Mouse (Mus musculus) c-Kit-positive CD71-positive TER-119-positive erythroid progenitor cells, embryonic 14.5 days (primary cell): Measurements from ENCODE around the gene Il4.

Source experiments
- DNase-seq: peaks from one replicate; pipeline ENCODE4 v3.0.0-alpha.2; 2013; ENCODE audit warnings: low spot score

Gene Il4

DNA sequence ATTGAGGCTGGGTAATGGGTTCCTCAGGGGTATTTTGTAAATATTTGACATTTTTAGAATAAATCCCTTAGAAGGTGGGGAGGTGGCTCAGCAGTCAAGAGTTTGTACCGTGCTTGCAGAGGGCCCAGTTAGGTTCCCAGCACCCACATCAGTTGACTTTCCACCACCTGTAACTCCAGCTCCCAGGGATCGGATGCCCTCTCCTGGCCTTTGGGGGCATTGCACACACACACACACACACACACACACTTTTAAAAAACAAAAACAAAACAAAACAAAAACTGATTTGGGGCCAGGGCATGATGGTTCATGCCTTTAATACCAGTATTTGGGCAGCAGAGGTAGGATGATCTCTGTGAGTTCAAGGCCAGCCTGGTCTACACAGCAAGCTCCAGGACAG, 5.7 kb upstream of the Il4 start:
- DNase-seq = no peak

DNA sequence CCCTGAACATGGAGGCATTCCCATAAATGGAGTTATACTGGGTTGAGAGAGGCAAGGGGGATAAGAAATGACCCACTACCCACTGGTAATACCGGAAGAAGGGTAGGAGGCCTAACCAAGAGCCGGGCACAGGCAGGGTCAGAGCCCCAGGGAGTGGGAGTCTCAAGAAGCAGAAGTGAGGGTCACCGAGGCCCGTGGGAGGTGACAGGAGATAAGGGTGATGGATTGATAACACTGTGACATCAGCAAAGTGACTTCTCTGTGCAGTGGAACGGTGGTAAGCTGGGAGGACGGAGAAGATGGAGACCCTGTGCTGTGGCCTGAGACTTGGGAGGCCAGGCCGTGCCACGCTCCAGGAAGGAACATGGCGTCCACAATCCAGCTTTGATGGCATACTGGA, 5.1 kb upstream of the Il4 start:
- DNase-seq = no peak

DNA sequence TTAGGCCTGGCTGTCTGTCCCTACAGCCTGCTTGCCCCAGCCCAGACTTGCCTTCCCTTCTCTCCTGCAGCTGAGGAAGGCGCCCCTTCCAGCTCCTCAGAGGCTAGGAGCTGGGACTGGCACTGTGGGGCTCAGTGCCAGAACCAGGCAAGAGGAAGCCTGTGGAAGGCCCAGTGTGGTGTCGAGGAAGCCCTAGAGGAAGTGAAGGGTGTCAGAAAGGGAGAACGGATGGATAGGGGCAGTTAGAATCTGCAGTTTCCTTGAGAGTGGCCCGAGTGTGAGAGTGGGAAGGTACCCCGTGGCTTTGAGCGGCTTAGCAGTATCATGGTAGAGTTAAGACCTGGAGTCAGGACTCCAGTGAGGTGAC, 4.0 kb upstream of the Il4 start:
- no peak for DNase-seq

DNA sequence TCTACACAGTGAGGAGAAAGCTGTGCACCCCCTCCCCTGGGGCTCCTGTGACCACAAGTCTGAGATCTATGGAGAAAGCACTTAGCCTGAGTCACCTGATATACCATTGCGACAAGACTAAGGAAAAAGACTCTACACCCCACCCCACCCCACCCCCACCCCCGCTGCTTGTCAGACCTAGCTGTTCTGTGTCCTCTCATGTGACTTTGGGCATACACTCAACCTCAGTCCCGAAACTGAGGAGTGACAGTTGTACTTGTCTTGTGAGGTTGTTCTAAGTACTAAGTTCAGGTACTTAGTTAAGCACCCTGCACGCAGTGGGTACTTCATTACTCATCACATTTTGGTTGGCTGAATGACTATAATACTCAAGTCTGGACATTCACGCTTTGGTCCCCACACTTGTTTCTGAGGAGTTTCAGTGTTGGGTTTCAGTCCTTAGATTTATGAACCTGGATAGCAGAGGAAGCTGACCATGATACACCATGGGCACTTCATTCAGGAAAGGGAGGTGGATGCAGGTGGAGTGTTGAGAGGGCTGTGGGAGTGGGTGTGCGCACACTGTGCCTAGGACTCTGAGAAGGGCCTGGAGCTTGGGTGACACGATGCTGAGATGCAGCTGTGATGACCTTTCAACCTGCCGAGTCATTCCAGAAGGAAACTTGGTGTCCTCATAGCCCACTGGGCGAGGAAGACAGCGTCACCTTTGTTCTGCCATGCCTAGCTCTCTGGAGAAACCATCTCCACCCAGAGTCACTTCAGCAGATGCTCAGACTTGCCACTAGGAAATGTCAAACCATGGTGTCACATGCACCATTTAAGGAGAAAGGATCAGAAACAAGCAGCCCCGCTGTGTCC, 3.3 kb upstream of the Il4 start:
- DNase-seq = no peak

DNA sequence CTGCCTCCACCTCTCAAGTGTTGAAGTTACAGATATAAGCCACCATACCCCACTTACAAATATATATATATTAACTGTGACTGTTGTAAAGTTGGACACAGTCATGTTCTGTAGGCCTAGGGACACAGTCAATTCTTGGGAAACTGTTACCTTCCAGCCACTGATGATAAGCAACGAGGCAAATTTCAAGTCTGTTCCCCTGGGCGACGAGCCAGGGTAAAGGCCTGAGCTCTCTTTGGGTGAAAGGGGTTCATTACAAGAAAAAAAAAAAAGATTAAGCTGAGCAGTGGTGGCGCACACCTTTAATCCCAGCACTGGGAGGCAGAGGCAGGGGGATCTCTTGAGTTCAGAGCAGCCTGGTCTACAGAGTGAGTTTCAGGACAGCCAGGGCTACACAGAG, 1.6 kb upstream of the Il4 start:
- no peak for DNase-seq

DNA sequence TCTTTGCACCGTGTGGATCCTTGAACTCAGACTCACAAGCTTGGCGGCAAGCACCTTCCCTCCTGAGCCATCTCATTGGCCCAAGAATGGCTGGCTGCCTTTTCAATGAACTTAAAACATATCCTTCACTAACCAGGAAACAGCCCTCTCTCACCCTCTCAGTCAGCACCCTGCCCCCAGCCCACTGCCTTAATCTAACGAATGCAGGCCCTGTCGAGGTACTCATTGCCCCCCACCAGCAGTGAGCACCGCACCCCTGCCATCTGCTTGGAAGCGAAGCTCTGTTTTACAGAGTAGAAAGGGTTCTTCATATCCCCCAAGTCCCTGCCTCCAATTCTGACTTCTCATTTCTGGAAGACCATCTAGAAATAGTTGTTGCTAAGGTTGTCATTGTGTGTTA, 959 bp upstream of the Il4 start:
- DNase-seq = no peak

DNA sequence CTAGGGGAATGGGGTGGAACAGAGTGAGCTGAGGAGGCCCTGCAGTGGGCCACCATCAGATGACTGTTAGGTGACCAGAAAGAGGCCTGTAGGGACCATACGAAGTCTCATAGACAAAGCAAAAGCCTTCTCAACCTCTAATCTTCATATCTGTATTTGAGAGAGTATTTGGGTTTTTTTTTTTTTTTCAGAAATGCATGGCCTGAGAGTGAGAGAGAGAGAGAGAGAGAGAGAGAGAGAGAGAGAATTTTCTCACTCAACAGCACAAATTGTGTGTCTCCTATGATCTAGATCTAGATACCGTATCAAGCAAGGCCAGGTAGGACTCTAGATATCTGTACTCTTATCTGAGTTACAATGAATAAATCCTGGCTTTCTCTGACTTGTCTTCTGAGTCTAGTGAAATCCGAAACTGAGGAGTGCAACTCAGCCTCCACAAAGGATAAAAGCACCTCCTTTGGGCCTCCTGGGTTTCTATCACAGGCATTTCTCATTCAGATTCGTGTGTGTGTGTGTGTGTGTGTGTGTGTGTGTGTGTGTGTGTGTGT, 833 bp downstream of the Il4 start:
- no peak for DNase-seq

DNA sequence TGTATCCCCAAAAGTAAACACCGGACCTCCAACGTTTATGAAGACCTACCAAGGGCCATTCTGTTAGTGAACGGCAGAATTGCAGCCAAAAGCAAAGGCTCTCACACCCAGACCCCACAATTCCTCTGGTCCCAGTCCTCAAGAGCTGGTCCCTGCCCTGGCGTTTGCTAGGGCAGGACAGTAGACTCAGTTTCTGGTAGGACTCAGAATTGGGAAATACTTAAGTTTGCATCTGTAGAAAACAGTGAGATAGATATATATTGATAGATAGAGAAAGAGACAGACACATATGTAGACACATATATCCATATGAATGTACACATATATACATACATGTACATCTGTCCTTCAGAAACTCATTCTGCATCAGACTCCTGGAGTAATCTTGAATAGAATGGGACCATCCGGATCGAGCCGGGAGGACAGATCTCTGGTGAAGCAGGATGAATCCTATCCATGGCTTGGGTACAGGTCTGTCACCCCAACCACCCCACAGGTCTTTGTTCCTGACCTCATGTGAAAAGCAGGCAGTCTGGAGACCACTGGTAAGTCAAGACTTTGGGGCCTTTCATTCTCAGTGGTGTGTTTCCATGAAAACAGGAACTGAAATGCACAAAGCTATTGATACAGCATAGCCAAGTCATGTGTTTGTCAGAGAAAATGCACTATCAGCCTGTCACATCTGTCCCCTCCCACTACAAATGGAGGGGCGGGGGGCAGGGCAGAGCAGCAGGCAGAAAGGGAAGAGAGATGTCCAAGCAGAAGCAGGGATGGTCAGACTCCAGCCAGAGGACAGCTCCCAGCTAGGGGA, 1.5 kb downstream of the Il4 start:
- DNase-seq = no peak

DNA sequence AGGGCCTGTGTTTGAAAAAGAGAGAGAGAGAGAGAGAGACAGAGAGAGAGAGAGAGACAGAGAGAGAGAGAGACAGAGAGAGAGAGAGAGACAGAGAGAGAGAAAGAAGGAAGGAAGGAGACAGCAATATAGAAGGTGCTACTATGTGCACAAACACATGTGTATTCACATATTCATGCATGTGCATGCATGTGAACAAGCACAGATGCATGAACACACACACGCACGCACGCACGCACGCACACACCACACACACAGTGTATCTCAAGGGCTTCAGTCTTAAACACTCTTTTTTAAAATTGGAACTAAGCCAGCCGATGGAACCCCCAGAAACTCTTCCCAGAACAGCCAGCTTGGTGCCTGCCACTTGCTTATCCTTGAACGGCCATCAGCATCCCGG, 2.9 kb downstream of the Il4 start:
- no peak for DNase-seq

DNA sequence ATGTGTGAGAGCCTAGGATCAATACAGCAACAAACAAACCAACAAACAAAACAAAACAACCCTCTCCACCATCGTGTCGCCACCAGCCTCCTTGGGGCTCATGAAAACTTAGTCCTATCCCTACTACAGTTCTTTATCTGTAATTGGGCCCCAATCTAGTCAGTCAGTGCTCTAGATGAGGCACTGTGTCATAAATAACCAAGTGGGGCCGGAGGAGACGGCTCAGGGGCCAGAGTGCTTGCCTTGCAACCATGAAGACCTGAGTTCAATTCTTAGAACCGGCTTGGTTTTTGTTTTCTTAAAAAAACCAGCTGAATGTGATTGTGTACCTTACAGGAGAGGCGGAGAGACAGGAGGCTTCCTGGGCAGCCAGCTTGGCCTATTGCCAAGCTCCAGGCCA, 3.3 kb downstream of the Il4 start:
- DNase-seq = no peak

DNA sequence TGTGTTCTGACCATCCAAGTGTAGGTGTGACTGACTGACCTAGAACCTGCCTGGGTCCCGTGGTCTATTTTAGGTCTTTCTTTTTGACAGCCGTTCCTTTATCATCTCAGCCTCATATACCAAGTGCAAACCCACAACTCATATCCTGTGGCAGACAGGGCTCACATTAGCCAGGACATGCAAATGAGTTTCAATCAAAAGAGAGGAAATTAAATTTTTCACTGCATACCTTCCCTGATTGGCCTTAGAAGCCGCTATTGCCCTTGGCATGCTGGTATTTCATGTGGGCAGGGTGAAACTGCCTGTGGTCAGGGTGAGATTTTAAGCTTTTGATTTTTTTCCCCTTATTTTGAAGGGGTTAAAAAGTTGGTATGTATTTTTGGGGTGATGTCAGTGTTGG, 8.8 kb downstream of the Il4 start:
- DNase-seq = no peak

DNA sequence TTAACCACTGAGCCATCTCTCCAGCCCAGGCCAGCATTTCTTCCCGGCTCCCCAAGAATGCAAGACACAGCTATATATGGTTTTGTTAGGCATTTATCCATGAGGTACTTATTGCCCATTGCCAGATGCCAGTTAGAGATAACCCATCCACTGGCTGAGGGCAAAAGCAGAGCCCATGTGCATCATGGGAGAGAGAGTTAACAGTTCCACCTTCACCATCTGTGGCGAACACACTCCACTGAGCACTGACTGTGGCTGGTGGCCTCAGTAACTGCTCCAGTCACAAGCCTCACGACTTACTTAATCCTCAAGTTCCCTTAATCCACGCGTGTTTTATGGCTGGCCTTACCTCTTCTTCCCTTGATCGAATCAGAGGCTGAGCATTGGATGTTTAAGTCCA, 9.2 kb downstream of the Il4 start:
- DNase-seq = no peak

DNA sequence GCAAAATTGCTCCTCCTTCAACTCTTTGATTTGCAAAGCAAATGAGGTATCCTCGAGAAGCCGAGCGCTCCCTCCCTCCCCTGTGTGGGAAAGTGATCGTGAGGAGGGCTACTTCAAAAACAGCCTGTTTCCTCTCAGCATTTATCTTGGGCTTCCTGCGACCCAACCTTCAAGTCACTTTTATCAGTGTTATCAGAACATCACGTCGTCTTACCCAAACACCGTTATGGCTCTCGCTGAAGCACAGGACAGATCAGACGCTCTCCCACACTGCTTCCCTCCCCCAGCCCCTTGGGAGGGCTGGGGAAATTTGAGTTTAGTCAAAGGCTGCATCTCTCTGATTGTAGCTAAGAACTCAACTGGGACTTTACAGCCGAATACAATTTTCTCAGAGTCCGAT, 12.9 kb downstream of the Il4 start:
- no peak for DNase-seq

DNA sequence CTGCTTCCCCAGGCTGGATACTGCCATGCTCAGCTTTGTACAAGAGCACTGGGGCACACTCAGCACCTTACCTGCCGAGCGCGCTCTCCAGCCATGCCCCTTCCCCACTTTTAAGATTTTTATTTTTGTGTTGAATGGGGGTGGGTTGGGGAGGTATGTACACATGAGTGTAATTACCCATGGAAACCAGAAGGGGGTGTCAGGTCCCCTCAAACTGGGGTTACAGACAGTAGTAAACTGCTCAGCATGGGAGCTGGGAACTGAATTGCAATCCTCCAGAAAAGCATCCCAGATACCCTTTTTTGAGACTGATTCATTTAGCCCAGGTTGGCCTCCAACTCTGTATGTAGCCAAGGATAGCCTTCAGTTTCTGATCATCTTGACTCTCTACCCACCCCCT, 13.5 kb downstream of the Il4 start:
- no peak for DNase-seq

DNA sequence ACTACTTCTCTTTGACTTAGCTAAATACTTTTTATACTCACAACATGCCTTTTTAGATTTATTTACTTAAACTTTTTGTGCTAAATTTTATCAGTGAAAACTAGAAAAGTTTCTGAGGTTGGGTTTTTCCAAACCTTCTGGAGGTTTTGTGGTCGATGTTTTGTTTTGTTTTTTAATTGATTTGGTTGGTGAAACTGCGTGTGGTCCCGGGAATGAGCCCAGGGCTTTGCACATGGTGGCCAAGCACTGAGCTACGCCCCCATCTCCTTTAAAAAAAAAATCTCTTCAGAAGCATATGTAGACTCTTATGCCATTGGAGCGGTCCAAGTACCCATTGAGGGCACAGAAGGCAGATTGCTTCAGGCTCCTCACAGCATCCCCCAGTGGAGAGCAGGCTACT, 27.4 kb downstream of the Il4 start:
- no peak for DNase-seq

DNA sequence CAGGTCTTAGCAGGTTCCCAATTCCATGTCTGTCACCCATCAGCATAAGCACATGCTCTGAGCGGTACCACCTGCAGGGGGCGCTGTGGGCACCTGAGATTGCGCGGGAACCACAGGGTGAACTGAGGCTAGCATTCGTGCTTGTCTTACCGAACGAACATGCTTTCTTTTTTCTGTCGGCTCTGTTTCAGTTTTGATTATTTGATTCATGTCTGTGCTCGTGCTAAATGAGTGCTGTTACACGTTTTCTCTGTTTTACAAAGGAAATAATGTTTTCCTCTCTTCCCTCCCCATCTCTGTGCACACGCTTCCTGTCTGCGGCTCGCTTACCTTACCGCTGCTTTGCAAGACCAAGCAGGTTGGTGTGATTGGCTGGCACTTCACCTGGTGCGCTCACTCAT, 28.1 kb downstream of the Il4 start:
- DNase-seq = peak; percentile 82

DNA sequence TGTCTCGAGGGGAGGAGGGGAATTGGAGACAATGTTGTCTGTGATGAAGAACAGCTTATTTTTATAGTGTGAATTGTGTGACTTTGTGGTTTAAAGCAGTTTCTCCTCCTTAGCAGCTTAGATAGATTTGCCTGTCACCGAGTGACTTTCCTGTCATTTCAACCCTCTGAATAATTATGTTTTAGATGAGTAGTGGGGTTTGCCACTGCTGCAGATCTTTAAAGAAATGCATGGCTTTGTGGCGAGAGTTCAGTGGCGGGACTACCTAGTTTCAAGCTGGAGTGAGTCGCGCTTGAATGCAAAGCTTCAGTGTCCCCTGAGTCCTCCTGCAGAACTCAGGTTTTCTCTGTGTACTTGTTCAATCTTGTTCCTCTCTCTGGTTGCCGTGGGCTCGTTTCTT, 30.2 kb downstream of the Il4 start:
- DNase-seq = no peak

DNA sequence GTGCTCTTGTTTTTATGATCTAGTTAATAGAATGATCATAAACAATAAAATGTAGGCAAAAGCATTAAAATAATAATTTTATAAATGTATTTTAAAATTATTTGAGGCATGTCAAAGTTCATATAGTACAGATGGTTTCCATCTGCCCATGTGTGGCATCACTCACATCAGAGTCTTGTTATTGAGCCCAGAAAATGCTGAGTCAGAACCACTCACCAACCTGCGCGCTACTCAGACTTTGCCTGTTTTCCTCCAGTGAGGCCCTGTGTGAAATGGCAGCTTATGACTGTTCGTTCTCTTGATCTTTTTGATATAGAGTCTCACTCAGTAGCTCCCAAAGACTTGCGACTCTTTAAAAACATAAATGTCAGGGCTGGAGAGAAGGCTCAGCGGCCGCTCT, 33.0 kb downstream of the Il4 start:
- no peak for DNase-seq

DNA sequence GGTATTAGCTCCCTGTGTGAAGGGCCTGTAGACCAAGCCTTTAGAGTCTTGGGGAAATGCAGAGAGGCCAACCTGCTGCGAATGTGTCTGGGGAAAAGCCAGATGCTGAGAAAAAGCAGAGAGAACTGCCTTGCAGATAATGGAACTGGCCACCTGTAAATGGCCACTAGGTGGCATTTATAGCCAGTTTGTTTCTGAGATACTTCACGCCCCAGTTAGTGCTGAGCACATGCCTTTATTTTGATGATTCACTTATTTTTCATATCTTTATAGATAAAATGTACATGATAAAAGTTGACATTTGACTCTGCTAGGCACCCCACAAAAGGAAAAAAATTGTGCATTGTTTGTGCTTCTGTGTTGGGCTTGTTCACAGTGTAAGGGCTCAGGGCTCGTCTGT, 33.6 kb downstream of the Il4 start:
- no peak for DNase-seq

DNA sequence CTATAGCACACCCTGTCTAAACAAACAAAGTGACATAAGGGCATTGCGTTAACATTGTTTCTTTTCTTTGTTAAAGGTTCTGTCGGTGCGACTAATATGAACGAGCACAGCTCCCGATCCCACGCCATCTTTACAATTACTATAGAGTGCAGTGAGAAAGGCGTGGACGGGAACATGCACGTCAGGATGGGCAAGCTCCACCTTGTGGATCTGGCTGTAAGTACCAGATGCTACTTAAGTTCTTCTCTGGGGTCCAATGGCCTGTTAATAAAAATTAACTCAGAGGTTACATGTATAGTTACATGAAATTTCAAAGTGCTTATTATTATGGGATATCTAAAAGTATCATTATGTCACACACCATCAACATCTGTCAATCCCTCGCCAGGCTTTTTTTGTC, 35.3 kb downstream of the Il4 start:
- DNase-seq = no peak

DNA sequence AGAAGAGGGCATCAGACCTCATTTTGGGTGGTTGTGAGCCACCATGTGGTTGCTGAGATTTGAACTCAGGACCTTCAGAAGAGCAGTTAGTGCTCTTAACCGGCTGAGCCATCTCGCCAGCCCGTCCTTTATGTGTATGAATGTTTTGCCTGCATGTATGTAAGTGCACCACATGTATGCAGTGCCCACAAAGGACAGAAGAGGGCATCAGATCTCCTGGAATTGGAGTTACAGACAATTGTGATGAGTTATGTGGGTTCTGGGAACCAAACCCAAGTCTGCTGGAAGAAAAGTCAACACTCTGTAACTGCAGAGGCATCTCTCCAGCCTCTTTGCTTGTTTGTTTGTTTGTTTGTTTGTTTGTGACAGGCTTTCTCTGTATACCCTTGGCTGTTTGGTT, 37.9 kb downstream of the Il4 start:
- DNase-seq = no peak

DNA sequence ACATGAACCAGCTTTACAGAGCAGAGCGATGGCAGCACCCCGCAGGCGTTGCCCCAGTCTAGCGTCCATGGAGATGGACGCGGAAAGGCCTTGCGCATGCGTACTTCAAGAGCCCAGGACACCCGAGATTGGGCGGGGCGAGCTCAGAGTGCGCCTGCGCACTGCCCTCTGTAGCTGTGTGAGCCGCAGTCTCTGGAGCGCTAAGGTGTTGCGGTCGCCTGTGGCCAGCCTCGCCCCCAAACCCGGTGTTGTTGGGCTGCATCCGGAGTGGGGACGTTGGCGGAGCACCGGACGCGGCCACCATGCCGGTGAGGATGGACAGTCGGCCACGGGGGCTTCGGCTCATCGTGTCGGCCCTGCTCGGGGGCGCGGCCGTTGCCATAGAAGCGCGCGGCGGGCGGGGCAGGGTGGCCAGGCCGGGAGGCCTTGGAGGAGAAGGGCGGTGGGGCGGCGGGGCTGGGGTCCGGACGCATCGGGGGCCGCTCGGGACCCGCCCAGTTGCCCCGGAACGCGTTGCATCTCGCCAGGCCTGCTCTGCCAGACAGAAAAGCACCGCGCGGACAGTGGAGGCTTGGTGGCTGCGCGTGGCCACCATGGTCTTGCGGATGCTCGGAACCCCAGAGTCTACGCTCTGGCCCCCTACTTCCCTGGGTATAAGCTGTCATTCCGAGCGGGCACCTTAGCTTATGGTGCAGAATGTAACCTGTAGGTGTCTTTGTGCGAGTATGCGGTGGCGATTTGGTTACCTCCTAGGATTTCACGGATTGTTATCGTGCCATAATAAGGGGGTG, 51.0 kb downstream of the Il4 start, which contains the start of gene Kif3a:
TSS of gene Kif3a (plus strand) at position 156 of the 791 bp plus-strand sequence.
- DNase-seq = peak; percentile 96

DNA sequence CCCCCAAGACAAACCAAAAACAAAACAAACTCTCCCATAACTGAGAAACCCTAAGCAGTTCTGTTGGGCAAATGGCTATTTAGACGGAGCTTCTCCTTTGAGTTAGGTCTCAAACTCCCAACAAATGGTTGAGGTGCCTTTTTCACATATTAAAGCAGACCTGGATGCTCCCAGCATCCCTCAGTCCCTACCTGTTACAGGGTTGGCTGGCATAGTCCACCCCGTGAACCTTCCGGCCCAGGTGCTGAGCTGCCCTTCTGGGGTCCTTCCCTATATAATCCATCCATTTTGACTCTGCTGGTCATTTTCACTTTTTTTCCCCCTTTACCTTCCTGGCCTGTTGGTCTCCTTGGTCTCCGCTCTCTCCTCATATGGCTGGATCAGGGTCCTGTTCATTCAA, 51.8 kb downstream of the Il4 start:
- DNase-seq = no peak
